Mouse (Mus musculus) megakaryocyte, embryonic 14.5 days (primary cell): ENCODE measurements around the gene Tmigd1. TPM values are rescaled to one million over a fixed set of nuclear protein-coding genes. Genes with fewer than 3 reads are reported as not detected.
A peak's percentile ranks its signal among the peaks of the same experiment; 100 is the strongest.

Source experiments
- H3K27me3 ChIP-seq: replicated peaks from 2 replicates; pipeline ENCODE3; 2012; ENCODE audit warnings: inconsistent platforms
- H3K36me3 ChIP-seq: replicated peaks from 2 replicates; pipeline ENCODE3; 2012; ENCODE audit warnings: low read length, inconsistent platforms, mixed read lengths
- H3K4me1 ChIP-seq: 2 replicates; pipeline ENCODE4 v1.6.1; 2012; ENCODE audit warnings: inconsistent platforms
- H3K4me3 ChIP-seq: replicated peaks from 2 replicates; pipeline ENCODE3; 2012; ENCODE audit warnings: moderate library complexity, mild to moderate bottlenecking, inconsistent platforms
- H3K9me3 ChIP-seq: 2 replicates; pipeline ENCODE4 v1.6.1; 2012; ENCODE audit warnings: inconsistent platforms
- FLI1 ChIP-seq: IDR thresholded peaks from 2 replicates; pipeline ENCODE4 v1.6.1; 2012; ENCODE audit warnings: low read length, inconsistent platforms, mixed read lengths
- GATA1 ChIP-seq: IDR thresholded peaks from 3 replicates; pipeline ENCODE4 v1.6.1; 2012; ENCODE audit warnings: mixed read lengths, low read length, inconsistent platforms, borderline replicate concordance
- polyA plus RNA-seq: library from polyadenylated mRNA; stranded (reverse); fragments of >175 nt; gene quantifications from 2 replicates; pipeline ENCODE4 v1.2.3, GENCODE M21; 2012; ENCODE audit warnings: low replicate concordance; ENCODE audit not compliant: insufficient read depth

Tmigd1 gene
- polyA plus RNA-seq, 1 experiment: not detected

DNA sequence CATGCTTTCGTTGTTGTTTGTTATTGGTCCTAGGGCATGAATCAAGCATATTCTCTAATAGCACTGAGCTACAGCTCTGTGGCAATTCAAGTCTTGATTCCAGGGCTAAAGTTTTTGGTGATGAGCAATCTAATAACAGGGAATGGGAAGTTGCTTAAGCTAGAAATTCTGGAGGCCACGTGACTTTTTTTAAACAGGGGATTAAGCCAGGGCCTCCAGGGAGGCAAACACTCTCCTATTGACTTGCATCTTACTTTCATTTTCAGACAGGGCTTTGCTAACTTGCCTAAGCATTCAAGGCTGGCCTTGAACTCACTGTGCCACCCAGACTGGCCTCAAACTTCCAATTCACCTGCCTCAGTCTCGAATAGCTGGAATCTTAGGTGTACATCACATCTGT is 4.1 kb upstream of the Tmigd1 start:
- H3K27me3 ChIP-seq: no peaks in the 10 kb centered on the region
- H3K4me3 ChIP-seq: peak overlapping the region; percentile 40
- TF ChIP-seq FLI1 (no peak), GATA1 (no peak)
- H3K4me1 ChIP-seq: peaks cover 66% of the 10 kb centered on the region
- H3K36me3 ChIP-seq: no peaks in the 10 kb centered on the region
- H3K9me3 ChIP-seq: no peaks in the 10 kb centered on the region

DNA sequence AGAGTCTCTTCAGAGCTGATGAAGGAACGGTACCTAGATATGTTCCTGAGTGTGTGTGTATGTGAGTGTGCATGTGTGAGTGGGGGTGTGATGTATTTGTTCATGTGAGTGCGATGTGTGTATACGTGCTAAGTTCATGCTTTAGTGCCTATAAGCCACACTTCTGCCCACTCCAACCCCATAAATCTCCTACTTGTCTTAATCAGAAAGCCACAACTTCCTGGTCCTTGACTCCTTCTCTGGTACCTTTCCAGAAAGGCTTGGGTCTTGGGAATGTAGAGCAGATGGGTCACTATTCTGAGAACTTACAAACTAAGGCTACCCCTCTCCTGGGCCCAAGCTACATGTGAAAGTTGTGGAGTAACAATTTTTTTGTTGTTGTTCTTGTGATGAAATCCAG is 3.2 kb upstream of the Tmigd1 start:
- no peaks in the 10 kb centered on the region for H3K36me3 ChIP-seq
- no peak for TF ChIP-seq FLI1
- no peak for TF ChIP-seq GATA1
- no peak overlapping the region for H3K4me3 ChIP-seq
- H3K27me3 ChIP-seq: peaks cover 1% of the 10 kb centered on the region
- no peaks in the 10 kb centered on the region for H3K9me3 ChIP-seq
- peaks cover 58% of the 10 kb centered on the region for H3K4me1 ChIP-seq

DNA sequence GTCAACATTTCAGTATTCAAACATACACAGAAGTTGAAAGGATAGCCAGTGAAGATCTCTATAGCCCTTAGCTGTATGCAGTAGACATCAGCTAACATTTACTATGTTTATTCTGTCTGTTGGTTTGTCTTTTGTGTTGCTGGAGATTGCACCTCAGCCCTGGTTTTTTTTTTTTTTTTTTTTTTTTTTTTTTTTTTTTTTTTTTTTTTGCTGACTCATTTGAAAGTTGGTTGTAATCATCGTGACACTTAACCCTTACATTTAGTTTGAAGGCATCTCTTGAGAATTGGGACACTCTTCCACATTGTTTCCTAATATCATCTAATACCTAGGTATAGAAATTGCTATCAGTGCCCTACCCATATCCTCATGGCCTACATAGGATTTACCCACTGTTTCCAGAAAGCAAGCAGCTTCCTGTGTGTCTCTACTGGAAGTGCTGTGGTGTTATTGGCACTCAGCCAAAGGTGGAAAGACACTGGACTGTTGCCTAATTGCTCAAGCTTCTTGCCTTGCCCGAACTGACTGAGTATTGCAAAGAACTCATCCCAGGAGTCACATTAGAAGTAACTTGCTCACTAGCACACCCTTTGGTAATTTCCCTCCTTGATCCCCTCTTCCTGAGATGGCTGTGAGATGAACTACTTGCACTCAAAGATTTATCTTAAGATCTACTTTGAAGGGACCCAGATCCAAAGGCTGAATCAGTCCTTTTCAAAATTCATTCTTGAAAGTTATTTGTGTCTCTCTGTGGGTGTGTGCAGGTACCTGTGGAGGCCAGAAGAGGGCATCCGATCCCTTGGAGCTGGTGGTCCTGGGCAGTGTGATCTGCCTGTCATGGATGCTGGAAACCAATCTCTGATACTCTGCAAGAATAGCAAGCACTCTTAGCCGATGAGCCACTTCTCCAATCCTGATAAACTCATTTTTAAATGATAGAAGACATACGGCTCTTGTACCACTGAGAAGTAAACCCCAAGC is 1.9 kb upstream of the Tmigd1 start:
- H3K4me1 ChIP-seq: peaks cover 48% of the 10 kb centered on the region
- H3K36me3 ChIP-seq: no peaks in the 10 kb centered on the region

DNA sequence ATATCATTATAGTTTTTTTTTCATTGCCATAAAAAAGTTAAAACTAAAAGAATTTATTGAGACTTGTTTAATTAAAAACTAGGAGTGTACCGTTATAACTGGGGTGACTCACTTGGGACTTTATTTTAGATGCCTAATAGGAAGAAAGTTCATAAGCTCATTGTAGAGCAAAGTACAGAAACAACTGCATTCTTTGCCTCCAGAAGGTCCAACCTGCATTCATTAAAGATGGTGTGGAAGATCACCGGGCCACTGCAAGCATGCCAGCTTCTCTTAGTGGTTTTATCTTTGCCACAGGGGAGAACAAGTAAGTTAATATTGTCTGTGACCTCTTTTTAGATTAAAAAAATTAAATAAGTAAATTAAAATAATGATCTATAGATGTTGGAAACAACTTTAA is 2.4 kb downstream of the Tmigd1 start:
- TF ChIP-seq FLI1 (no peak), GATA1 (no peak)
- Histone ChIP-seq H3K4me1 (peaks cover 34% of the 10 kb centered on the region), H3K9me3 (no peaks in the 10 kb centered on the region), H3K4me3 (no peak overlapping the region), H3K27me3 (peaks cover 4% of the 10 kb centered on the region), H3K36me3 (no peaks in the 10 kb centered on the region)

More for the DNA sequence above, 1.9 kb upstream of the Tmigd1 start:
- H3K27me3 ChIP-seq: peaks cover 2% of the 10 kb centered on the region
- TF ChIP-seq FLI1: no peak
- no peak overlapping the region for H3K4me3 ChIP-seq
- no peaks in the 10 kb centered on the region for H3K9me3 ChIP-seq

DNA sequence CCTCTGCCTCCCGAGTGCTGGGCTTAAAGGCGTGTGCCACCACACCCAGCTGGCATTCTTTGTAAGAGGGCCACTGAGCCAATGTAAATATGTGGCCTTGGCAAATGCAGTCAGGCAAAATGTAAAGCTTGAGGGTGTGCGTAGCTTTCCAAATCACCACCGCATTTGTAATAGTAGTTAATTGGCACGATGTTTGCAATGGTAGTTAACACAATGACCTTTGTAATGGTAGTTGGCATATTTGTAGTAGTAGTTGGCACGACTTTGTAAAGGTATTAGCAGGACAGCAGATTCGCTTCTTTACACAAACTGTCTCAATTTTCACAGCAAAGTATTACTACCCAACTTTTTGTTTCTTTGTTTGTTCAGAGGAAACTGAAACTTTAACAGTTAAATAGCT is 6.7 kb downstream of the Tmigd1 start:
- H3K27me3 ChIP-seq: peaks cover 4% of the 10 kb centered on the region
- H3K4me1 ChIP-seq: peaks cover 61% of the 10 kb centered on the region
- no peak overlapping the region for H3K4me3 ChIP-seq
- no peaks in the 10 kb centered on the region for H3K9me3 ChIP-seq
- TF ChIP-seq GATA1 (no peak), FLI1 (no peak)
- no peaks in the 10 kb centered on the region for H3K36me3 ChIP-seq

DNA sequence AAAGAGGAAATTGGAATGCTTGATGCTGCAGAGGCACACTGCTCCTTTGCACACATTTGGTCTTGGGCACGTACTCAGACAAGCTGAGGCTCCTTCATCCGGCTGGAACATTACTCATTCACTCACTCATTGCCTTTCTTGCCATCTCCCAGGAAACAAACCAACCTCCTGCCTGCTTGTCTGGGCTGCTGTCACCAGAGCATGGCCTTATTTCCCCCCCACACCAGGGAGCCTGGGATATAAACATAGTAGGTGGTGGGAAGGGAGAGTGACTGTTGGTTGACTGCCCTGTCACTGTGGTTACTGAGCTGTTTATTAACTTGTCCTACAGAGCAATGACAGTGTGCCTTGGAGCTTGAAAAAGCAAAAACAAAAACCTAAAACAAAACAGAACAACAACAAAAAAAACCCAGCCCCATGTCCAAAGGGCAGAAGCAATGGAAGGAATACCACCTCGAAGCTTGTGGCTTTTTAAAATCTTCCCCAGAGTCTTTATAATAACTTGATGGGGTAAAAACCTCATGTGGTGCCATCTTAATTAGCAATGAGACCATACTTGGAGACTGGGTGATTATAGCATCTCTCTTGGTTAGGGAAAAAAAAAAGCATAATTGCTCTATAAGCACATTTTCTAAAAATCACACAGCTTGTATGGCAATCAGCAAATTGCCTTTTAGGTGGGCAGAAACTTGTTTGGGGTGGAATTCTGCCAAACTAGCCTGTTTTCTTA is 9.5 kb downstream of the Tmigd1 start:
- TF ChIP-seq FLI1: no peak
- TF ChIP-seq GATA1: no peak

DNA sequence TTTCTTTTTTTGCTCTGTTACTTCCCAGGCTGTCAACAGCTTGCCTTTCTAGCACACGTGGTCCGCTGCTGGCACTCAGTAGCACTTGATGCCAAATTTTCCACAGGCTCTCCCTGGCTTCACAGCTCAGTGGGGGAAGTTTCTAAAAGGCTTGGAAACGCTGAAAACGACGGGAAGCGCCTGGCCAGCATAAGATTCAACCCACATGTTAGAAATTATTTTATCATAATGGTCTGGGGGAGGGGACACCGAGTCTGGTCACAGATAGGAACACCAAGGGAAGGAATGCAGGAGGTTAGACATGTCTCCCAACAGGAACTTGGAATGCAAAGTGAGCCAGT is 10.1 kb downstream of the Tmigd1 start:
- TF ChIP-seq GATA1 (no peak), FLI1 (no peak)

More for the DNA sequence above, 9.5 kb downstream of the Tmigd1 start:
- Histone ChIP-seq H3K27me3 (no peaks in the 10 kb centered on the region), H3K4me3 (peak overlapping the region; percentile 74), H3K9me3 (no peaks in the 10 kb centered on the region), H3K4me1 (peaks cover 82% of the 10 kb centered on the region), H3K36me3 (no peaks in the 10 kb centered on the region)

DNA sequence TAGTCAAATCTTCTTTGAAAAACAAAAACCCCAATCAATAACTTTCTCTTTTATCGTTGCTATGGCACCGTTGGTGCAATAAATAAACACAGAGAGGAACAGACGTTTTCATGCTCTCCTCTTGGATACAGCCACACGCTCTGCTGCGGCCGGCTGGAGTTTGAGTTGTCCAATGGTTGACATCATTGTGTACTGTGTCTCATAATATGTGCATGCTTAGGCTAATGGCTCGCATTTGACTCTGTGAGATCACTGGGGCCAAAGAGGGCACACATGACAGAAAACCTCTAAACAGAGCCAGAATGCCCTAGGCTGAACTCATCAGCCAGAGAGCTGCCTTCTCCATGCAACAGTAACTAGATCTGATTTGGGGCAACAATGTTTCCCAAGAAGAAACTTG is 12.4 kb downstream of the Tmigd1 start:
- H3K4me1 ChIP-seq: peaks cover 98% of the 10 kb centered on the region
- H3K9me3 ChIP-seq: no peaks in the 10 kb centered on the region
- H3K36me3 ChIP-seq: no peaks in the 10 kb centered on the region
- H3K27me3 ChIP-seq: no peaks in the 10 kb centered on the region
- no peak overlapping the region for H3K4me3 ChIP-seq
- no peak for TF ChIP-seq GATA1
- no peak for TF ChIP-seq FLI1

More for the DNA sequence above, 10.1 kb downstream of the Tmigd1 start:
- peak overlapping the region; percentile 40 for H3K4me3 ChIP-seq
- no peaks in the 10 kb centered on the region for H3K9me3 ChIP-seq
- no peaks in the 10 kb centered on the region for H3K36me3 ChIP-seq
- H3K4me1 ChIP-seq: peaks cover 87% of the 10 kb centered on the region
- H3K27me3 ChIP-seq: no peaks in the 10 kb centered on the region

DNA sequence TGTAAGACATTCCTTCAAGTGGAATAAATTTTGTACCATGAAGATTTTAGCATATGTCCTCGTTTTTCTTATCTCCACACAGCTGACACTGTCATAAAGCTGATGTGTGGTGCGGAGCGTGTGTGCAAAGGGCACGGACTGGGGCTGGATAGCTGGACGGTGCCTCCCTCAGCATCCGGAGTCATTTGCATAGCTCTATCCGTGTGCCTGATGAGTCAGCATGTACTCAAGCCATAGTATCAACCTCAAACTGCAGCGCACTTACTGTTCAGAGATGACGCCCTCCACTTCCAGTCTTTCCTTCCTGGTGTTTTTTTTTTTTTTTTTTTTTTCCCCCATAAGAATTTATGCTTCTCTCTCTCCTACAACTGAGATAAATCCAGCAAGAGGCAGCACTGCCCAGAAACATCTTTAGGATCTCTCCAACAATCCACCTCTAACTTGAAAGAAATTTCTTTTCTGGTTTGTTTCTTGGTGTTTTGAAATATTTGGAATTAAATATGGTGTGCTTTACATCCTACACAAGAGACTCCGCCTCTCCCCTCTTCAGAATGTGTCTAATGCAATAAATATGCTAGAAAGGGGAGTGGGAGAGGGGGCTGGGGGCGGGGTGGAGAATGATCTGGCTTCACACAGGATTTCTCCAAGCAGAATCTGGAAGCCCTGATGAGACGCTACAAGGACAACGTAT is 14.7 kb downstream of the Tmigd1 start:
- Histone ChIP-seq H3K27me3 (no peaks in the 10 kb centered on the region), H3K36me3 (no peaks in the 10 kb centered on the region), H3K4me3 (peak overlapping the region; percentile 85), H3K4me1 (peaks cover 90% of the 10 kb centered on the region), H3K9me3 (no peaks in the 10 kb centered on the region)
- TF ChIP-seq FLI1: peak; percentile 20; the same call in 1 of the 2 replicates
- no peak for TF ChIP-seq GATA1
